Mouse (Mus musculus) liver, postnatal 0 days (tissue): ENCODE data around the gene Scarf1. TPM values are rescaled to one million over a fixed set of nuclear protein-coding genes. Genes with fewer than 3 reads are reported as not detected.

Source experiments
- ATAC-seq: fragments of 200-750 bp; cut with Nextera tagmentation; 2 replicates; pipeline ENCODE4 v1.8.0; 2017; ENCODE audit warnings: mild to moderate bottlenecking, moderate library complexity
- DNase-seq: peaks from one replicate; pipeline ENCODE4 v3.0.0-alpha.2; 2016
- H3K27ac ChIP-seq: fragments of 300-500 bp; sonication (generic); 2 replicates; pipeline ENCODE4 v1.5.1; 2014; ENCODE audit warnings: antibody characterized with exemption, moderate library complexity, mild to moderate bottlenecking, low read depth
- H3K27me3 ChIP-seq: fragments of 300-500 bp; sonication (generic); 2 replicates; pipeline ENCODE4 v1.6.1; 2014; ENCODE audit warnings: low read length, control low read depth, mixed read lengths; ENCODE audit not compliant: insufficient read depth
- H3K36me3 ChIP-seq: fragments of 300-500 bp; sonication (generic); replicated peaks from 2 replicates; pipeline ENCODE4 v1.6.1; 2014; ENCODE audit warnings: mild to moderate bottlenecking, control low read depth, low read length, moderate library complexity, mixed read lengths; ENCODE audit not compliant: insufficient read depth
- H3K4me1 ChIP-seq: fragments of 300-500 bp; sonication (generic); 2 replicates; pipeline ENCODE4 v1.6.1; 2014; ENCODE audit warnings: antibody characterized with exemption, mild to moderate bottlenecking, control low read depth; ENCODE audit not compliant: insufficient read depth
- H3K4me2 ChIP-seq: fragments of 300-500 bp; sonication (generic); 2 replicates; pipeline ENCODE4 v1.6.1; 2014; ENCODE audit warnings: low read depth, mild to moderate bottlenecking, low read length, moderate library complexity, mixed read lengths
- H3K4me3 ChIP-seq: fragments of 300-500 bp; sonication (generic); 2 replicates; pipeline ENCODE4 v1.5.1; 2014; ENCODE audit warnings: low read depth, low read length
- H3K9ac ChIP-seq: fragments of 300-500 bp; sonication (generic); replicated peaks from 2 replicates; pipeline ENCODE4 v1.6.1; 2014; ENCODE audit warnings: mild to moderate bottlenecking, moderate library complexity
- H3K9me3 ChIP-seq: fragments of 300-500 bp; sonication (generic); 2 replicates; pipeline ENCODE4 v1.6.1; 2016; ENCODE audit warnings: mild to moderate bottlenecking, control low read depth, low read length, mixed read lengths
- CTCF ChIP-seq: sonication (generic); IDR thresholded peaks from 2 replicates; pipeline ENCODE4 v1.5.1; 2016; ENCODE audit warnings: antibody characterized with exemption, low read depth
- EP300 ChIP-seq: IDR thresholded peaks from 2 replicates; pipeline ENCODE4 v1.6.1; 2016; ENCODE audit warnings: antibody characterized with exemption, low read depth, mild to moderate bottlenecking
- WGBS: fragments of 180-500 bp; shearing (Covaris S2); extraction: QIAGEN DNeasy Blood & Tissue Kit; methylation state at CpG from one replicate; pipeline ENCODE4 v1.1.7; 2014; ENCODE audit not compliant: insufficient replicate concordance; 5-methylcytosine and 5-hydroxymethylcytosine counted together
- polyA plus RNA-seq: library from polyadenylated mRNA; unstranded; fragments of >200 nt; fragmentation: Nextera tagmentation; extraction: Ambion mirVana; gene quantifications from 2 replicates; pipeline ENCODE4 v1.2.1, GENCODE M21; 2015

The Scarf1 gene
- polyA plus RNA-seq, 1 experiment from 2014 or later, result 3.1 TPM

DNA sequence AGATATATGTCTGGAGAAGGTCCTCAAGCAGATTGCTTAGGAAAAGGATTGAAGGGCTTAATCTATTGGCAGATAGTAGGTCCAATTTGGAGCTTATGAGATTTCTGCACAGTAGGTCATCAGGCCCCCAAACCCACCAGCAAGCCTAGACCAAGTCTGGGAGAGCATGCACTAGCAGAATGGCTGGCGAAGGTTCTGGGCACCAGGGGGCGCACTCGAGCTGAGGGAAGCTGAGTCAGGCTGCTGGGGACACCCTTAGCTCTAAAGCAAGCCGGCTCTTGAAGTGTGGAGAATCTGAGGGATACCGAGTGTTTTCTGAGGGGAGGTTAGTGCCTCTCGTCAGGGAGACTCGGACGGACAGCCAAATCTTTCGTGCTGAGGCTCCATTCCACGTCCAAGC, 17.0 kb downstream of the Scarf1 start:
- Histone ChIP-seq H3K36me3 (no peaks in the 10 kb centered on the region; the same call in 1 of the 2 replicates), H3K27ac (peak overlapping the region; percentile 90), H3K9ac (peak overlapping the region; percentile 73), H3K4me3 (peak overlapping the region; percentile 61), H3K4me1 (peaks cover 15% of the 10 kb centered on the region), H3K27me3 (no peaks in the 10 kb centered on the region), H3K4me2 (peak overlapping the region; percentile 94), H3K9me3 (no peaks in the 10 kb centered on the region)
- DNase-seq (peak; percentile 98), ATAC-seq (peak; percentile 46)
- no peak for TF ChIP-seq EP300
- TF ChIP-seq CTCF, result peak; percentile 99
- 0% methylated on average over 10 of the region's 10 CpGs for WGBS

DNA sequence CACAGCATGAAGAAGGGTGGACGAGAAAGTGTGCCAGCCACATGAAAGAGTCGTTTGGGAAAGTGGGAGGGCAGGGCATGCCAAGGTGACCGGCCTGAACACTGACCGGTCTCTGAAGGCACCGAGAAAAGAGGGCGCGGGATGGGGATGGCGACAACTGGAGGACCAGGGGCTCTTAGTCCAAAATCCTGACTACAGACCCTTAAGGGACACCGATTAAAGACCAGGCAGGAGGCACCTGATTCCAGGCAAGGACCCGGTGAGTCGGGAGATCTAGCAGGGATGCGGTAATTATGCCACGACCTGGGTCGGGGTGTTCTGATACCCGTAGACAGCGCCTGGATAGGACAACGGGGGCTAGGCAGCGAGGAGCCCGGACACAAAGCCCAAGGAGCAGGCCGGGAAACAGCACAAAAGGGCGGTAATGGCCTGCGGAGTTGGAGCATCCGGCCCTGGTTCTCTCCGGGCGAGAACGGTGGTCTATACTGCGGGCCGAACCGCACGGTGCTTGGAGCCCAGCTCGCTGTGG, 17.6 kb downstream of the Scarf1 start:
- H3K27me3 ChIP-seq, result no peaks in the 10 kb centered on the region
- H3K27ac ChIP-seq, result peak overlapping the region; percentile 90
- peak overlapping the region; percentile 73 for H3K9ac ChIP-seq
- H3K4me3 ChIP-seq, result peak overlapping the region; percentile 61
- H3K36me3 ChIP-seq, result no peaks in the 10 kb centered on the region; the same call in 1 of the 2 replicates
- H3K9me3 ChIP-seq, result no peaks in the 10 kb centered on the region
- peaks cover 15% of the 10 kb centered on the region for H3K4me1 ChIP-seq
- under 1% methylated on average over 31 of the region's 31 CpGs for whole genome bisulfite sequencing
- peak; percentile 15 for ATAC-seq
- TF ChIP-seq CTCF (no peak), EP300 (no peak)
- no peak for DNase-seq
- H3K4me2 ChIP-seq, result peak overlapping the region; percentile 94

DNA sequence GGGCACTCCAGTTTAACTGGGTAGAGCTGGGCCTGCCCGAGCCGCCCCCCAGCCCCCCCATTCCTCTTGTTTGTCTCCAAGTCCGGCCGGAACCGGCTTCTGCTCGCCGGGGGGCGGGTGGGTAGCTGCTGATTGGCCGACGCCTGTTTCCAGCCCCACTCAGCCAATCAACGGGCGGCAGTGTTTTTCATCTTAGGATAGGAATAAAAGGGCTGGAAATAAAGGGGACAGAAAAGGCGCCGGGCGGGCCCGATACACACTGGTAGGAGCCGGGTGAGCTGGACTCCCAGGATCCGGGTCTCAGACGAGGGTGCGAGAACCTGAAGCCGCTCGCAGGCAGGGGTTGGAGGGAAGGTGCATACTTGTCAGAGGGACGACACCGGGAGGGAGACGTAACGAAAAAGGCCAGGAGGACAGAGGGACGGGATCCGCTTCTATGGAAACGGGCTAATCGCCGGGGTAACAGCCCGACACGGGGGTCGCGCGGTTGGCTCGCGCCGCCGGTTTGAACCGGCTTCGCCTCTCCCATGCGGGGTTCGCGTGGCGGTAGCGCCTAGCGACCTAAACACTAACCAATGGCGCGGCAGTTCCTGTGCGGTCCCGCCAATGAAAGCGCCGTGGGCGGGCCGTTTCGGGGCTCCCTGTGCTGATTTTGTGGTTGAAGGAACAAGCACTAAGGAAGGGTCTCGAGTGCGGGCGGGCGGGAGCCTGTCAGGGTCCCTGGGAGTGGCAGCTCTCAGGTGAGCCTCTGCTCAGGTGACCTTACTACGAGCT, 18.3 kb downstream of the Scarf1 start, which contains the start of gene Slc43a2:
TSS of gene Slc43a2 (plus strand) at position 226 of the 774 bp plus-strand sequence.
- Histone ChIP-seq H3K9me3 (no peaks in the 10 kb centered on the region), H3K27ac (peak within 1 kb of the TSS; percentile 90), H3K4me1 (peaks cover 15% of the 10 kb centered on the region), H3K9ac (peak within 1 kb of the TSS; percentile 73), H3K27me3 (no peaks in the 10 kb centered on the region), H3K4me2 (peak within 1 kb of the TSS; percentile 94), H3K4me3 (peak within 1 kb of the TSS; percentile 61), H3K36me3 (no peaks in the 10 kb centered on the region; the same call in 1 of the 2 replicates)
- WGBS, result under 1% methylated on average over 62 of the region's 62 CpGs
- TF ChIP-seq CTCF (0 out of 2 replicates have a peak, but pooled peaks have one; percentile 10), EP300 (peak; percentile 56; the same call in 1 of the 2 replicates)
- ATAC-seq (peak; percentile 85), DNase-seq (peak; percentile 92)

DNA sequence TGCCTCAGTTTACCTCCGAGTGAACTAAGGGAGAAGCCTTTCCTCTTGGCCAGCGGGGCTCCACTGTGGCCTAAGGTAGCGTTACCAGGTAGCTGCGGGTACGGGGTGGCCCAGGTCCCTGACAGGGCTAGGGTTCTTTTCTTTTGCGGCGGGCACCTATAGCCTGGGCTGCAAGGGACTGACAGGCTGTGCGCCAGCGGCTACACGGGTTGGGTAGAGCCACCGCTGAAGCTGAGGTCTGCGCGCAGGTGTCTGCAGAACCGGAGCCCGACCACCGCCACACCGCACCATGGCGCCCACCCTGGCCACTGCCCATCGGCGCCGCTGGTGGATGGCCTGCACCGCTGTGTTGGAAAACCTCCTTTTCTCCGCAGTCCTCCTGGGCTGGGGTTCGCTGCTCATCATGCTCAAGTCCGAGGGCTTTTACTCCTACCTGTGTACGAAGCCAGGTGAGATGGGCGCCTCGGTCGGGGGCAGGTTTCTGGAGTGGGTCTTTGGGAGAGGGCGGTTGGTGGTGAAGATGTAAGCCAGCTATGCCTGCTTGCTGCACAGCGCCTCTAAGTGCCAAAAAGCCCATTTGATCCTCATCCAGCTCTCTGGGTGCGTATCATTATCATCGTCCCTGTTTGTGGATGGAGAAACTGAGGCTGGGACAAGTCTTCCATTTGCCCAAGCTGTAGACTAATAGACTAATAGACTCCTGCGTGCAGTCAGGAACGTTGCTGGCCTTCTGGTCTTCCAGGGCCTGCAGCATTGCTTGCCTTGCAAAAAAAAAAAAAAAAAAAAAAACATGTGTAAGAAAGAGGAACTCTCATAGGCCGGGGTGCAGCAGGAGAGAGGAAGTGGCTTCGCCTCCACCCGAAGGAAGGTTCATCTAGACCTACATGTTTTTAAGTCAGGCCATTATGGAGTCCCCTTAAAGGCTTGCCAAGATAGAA, 19.3 kb downstream of the Scarf1 start:
- no peaks in the 10 kb centered on the region; the same call in 1 of the 2 replicates for H3K36me3 ChIP-seq
- H3K4me3 ChIP-seq, result peak overlapping the region; percentile 61
- TF ChIP-seq EP300, result no peak
- TF ChIP-seq CTCF, result no peak
- peak overlapping the region; percentile 90 for H3K27ac ChIP-seq
- peaks cover 17% of the 10 kb centered on the region for H3K4me1 ChIP-seq
- 8% methylated on average over 36 of the region's 38 CpGs for WGBS
- peak overlapping the region; percentile 73 for H3K9ac ChIP-seq
- H3K27me3 ChIP-seq, result no peaks in the 10 kb centered on the region
- ATAC-seq, result peak; percentile 13; the same call in 1 of the 2 replicates
- no peaks in the 10 kb centered on the region for H3K9me3 ChIP-seq
- H3K4me2 ChIP-seq, result peak overlapping the region; percentile 94
- DNase-seq, result peak; percentile 42

DNA sequence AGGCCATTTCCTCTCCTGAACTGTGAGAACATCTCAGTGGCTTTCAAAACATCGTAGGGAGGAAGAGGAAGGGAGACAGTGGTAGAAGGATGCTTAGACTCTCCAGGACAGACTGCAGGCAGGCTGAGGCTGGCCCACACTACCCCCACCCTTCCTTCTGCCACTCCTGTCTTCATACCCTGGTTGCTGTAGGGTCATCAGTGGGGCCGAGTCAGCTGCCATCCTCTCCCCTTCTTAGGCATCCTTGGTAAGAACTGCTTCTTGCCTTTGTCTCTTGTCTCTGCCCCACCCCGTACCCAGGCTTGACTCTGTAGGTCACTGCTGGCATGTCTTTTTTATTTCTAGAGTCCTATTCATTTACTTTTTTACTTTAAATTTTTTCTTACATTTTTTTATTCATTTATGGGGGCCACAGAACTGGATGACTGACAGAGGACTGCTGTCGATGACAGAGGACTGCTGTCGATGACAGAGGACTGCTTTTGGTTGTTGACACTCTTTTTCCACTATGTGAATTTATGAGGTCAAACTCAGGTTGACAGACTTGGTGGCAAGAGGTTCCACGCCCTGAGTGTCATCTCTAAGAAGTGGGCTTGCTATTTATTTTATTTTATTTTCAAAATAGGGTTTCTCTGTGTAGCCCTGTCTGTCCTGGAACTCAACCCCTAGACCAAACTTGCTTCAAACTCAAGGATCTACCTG, 20.1 kb downstream of the Scarf1 start:
- Histone ChIP-seq H3K4me3 (peak overlapping the region; percentile 61), H3K36me3 (no peaks in the 10 kb centered on the region; the same call in 1 of the 2 replicates), H3K9ac (peak overlapping the region; percentile 28; the same call in 1 of the 2 replicates), H3K4me2 (peak overlapping the region; percentile 94), H3K27ac (peak overlapping the region; percentile 85), H3K9me3 (no peaks in the 10 kb centered on the region), H3K4me1 (peaks cover 21% of the 10 kb centered on the region), H3K27me3 (no peaks in the 10 kb centered on the region)
- TF ChIP-seq CTCF (no peak), EP300 (no peak)
- ATAC-seq (no peak), DNase-seq (no peak)
- 50% methylated on average over 6 of the region's 6 CpGs for WGBS
